Mouse (Mus musculus) C2C12 (cell line): ENCODE data around the gene Ankrd49.

Experiments used
- CEBPB ChIP-seq: IDR thresholded peaks from one replicate; pipeline ENCODE4 v1.6.1; 2011; ENCODE audit warnings: low read depth, mild to moderate bottlenecking, control low read depth, moderate library complexity
- CTCF ChIP-seq: IDR thresholded peaks from one replicate; pipeline ENCODE4 v1.5.1; 2011; ENCODE audit not compliant: control insufficient read depth, insufficient read depth, insufficient read length
- MYOG ChIP-seq: IDR thresholded peaks from one replicate; pipeline ENCODE4 v1.6.1; 2011; ENCODE audit not compliant: control insufficient read depth, insufficient read length; ENCODE audit errors: extremely low read depth
- USF1 ChIP-seq: IDR thresholded peaks from one replicate; pipeline ENCODE4 v1.6.1; 2011; ENCODE audit warnings: low read depth, mild to moderate bottlenecking, control low read depth, moderate library complexity

DNA sequence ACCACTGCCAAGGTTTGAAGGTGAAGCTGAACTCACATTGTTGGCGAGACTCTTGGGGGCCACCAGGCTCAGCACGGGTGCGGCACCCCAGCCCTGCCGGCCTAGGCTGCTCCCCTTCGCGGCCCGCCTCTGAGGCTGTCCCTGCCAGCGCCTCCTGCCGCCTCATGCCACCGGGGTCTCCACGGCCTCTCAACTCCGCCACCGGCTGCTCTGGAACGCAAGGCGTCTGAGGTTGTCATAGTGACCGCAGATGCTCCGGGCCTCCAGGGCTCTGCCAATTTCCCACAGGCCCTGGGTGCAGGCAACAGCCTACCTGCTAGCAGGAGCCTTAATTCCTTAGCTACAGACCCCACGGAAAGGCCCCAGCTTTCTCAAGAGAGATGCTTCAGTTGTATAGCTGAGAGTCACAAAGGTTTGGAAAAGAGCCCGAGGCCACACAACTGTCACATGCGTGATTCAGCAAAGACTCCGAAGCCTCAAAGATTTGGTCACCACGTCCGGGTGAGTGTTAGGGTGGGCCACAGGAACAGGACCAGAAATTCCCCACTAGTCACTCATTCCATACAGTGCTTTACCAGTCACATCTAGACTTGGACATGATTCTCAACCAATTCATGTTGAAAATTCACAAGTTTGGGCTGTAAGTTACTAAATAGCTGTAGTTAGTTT lies 13.7 kb downstream of the Ankrd49 start, which contains the start of gene 1700012B09Rik:
- TF ChIP-seq CTCF: no peak
- no peak for TF ChIP-seq MYOG
- TF ChIP-seq CEBPB: no peak
- no peak for TF ChIP-seq USF1
